Mouse (Mus musculus) gastrocnemius, postnatal 10 days (tissue): ENCODE data around the gene Meltf. TPM values are rescaled to one million over a fixed set of nuclear protein-coding genes. Genes with fewer than 3 reads are reported as not detected.
"Not testable (repeated sequence)": the region's sequence is repeated elsewhere in the genome, so short reads cannot be mapped to it uniquely, and the experiment has no call there.

ENCODE experiments used
- DNase-seq: peaks from one replicate; pipeline ENCODE4 v3.0.0; 2021; ENCODE audit warnings: mixed read lengths
- total RNA-seq, 2 experiments: library from RNA; stranded (reverse); gene quantifications; 2 replicates each; pipeline ENCODE4 v1.2.3; 2021

The Meltf gene
- total RNA-seq, 2 experiments from 2014 or later: 0.05 TPM; not detected in 1

DNA sequence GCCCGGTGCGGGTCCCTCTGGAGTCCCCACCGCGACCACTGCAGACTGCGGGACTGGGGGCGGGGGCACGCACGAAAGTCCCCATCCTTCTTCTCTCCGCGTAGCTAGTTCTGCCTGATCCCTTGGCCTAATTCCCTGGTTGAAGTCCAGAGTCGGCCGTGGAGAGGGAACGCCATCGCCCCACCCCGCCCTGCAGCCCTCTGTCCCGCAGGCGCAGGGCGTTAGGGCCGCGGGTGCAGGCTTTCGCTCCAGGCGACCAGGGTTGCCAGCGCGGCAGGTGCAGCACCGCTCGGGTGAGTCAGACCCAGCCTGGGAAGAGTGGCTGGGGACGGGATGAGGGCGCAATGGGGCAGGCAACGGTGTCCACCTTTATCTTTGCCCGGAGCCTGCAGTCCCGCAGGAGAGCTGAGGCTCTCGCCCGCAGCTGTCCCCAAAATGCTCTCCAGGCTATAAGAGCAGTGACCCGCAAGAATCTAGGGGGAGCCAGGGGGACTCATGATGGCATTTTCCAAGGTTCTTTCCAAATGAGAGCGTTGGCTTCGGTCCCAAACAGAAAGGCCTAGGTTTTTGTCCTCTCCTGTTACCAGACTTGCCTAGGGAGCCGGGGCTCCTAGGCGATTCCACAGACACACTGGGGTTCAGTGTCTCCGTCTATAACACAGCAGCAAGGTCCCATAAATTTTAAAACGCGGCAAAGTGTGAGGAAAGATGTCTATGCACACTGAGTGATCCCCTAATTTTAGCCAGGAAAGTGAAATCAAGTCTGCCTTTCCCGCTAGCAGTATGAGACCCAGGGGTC is 55.3 kb downstream of the Meltf start, which contains the start of gene Pigz:
Pigz (plus strand) TSS at position 101 of the 799 bp plus-strand sequence.
- peak; percentile 73 for DNase-seq

- DNase-seq: no peak
Measured at GRCm38 (mm10) chr16:31934550-31935010, 56.0 kb downstream of the Meltf start.

DNA sequence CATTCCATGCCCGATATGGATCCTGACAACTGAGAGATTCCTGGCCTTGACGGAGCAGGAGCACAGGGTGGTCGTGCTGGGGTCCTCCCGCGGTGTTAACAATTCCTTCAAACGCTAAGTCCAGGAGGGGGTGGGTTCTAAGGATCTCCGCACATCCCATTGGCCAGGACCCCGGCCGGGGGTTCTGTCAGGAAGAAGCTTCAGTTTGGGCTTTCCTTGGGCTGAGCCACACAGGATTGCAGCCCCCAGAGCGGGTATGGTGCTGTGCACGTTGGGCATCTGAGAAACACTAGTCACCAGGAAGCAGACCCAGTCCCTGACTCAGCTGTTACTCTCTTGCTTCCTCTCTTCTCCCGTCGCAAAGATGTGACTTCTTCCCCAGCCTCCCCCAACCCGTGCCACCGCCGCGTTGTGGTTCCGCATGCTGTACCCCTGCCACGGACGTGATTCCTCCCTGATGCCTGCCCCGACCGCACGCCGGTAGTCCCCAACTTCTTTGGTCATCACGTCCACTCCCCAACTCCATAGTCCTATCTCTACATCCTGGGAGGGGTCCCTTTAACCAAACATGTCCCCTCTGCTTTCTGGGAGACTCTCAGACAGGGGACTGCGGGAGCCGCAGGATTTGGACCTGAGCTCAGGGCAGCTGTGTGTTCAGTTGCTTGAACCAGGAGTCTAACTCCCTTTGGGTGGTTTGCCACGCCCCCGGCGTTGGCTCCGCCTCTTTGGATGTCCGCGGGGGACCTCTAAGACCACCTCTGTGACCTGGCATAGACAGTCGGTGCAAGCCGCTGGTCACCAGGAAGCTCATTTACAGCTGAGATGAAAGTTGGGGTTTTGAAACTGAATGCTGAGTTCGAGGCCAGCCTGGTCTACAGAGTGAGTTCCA is 56.7 kb downstream of the Meltf start:
- no peak for DNase-seq

GRCm38 (mm10) chr16:31936568-31936967 is 58.0 kb downstream of the Meltf start:
- DNase-seq: no peak

DNA sequence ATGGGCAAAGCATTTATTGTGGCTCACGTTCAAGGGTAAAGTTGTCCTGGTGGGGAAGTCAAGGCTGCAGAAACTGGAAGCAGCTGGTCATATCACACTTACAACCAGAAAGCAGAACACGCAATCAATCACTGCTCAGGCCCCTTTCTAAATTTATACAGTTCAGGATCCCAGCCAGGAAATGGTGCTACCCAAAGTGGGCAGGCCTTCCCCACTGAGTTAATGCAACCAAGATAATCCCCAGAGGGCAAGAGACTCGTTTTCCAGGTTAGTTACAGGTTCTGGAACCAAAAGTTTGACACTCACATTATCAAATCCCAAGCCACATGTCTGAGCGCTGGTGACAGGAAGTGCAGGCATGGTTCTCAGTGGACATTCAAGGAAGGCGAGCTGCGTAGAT is 60.2 kb downstream of the Meltf start:
- DNase-seq: no peak

GRCm38 (mm10) chr16:31940586-31940985 is 62.0 kb downstream of the Meltf start:
- no peak for DNase-seq

GRCm38 (mm10) chr16:31943980-31944379 is 65.4 kb downstream of the Meltf start:
- peak; percentile 83 for DNase-seq

DNA sequence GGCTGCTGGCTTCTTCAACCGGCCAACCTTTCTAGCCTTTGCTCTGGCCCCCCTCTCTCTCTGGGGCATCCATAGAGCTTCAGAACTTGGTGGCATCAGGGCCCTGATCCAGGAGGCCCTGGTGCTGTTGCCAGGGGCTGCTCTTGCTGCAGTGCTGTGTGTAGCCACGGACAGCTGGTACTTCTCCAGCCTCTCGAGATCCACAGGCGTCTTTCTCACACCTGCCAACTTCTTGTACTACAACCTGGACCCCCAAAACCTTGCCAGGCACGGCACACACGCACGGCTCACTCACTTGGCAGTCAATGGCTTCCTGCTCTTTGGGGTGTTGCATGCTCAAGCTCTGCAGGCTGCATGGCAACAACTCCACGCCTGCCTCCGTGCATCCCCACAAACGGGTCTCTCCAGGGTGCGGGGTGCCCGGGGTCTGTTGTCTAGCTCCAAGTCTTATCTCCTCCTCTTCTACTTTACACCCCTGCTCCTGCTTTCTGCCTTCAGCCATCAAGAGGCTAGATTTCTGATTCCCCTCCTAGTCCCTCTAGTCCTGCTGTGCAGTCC is 66.2 kb downstream of the Meltf start:
- no peak for DNase-seq

DNA sequence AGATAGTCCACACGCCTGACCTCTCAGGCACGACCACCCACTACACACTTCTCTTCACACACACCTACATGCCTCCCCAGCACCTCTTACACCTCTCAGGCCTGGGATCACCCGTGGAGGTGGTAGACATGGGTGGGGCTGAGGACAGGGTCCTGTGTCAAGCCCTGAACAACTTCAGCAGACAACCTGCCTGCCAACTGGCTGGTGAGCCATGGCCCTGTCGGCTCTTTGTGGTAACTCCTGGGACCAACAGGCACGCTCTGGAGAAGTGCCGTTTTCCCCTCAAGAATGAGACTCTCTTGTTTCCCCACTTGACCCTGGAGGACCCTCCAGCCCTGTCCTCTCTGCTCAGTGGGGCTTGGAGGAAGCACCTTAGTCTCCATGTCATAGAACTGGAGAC is 66.8 kb downstream of the Meltf start:
- DNase-seq: no peak

GRCm38 (mm10) chr16:31945986-31946385 is 67.4 kb downstream of the Meltf start:
- not testable (repeated sequence) for DNase-seq

GRCm38 (mm10) chr16:31947333-31947732 is 68.7 kb downstream of the Meltf start:
- DNase-seq: no peak

DNA sequence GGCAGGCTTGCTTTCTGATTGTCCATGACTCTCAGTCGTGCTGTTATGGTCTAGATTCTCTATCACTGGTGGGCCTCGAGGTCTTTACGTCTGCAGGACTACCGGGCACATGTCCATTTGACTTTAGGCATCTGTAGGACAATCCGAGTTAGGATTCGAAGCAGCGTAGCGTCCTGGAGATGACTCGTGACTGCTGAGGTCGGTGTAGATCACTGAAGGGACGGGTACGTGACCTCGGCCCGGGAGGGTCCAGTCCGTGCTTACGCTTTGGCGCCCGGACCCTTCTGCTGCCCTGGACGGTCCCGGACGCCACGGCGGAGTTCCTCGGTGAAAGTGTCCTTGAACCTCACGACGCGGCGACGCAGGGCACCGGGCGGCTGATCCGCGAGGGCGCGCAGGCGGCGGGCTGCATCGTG is 69.3 kb downstream of the Meltf start:
- no peak for DNase-seq

DNA sequence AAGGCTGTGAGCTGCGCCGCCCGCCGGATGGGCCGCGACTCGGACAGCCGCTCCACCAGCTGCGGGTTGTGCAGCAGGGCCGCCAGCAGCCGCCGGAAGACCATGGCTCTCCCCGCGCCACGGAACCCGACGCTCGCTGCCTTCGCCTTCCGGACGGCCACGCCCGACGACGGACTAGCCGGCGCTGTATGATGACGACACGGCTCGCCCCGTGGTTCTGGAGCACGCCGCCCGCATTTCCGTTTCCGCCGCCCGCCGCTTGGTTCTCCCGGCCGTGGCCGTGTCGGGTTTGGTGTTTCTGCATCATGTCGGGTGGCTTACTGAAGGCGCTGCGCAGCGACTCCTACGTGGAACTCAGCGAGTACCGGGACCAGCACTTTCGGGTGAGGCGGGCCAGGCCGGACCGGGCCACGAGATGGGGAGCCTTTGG is 69.8 kb downstream of the Meltf start, which contains the start of the genes 0610012G03Rik and Ncbp2:
0610012G03Rik (minus strand) TSS at position 150 of the 430 bp plus-strand sequence.
Ncbp2 (plus strand) TSS at position 169 of the 430 bp plus-strand sequence.
- peak; percentile 98 for DNase-seq

Other genes with a start within 250 kb of the Meltf start
- 10 to 100 TPM; 33.1 to 39.4 TPM for gene Dlg1, start 215.4 kb upstream of the Meltf start, total RNA-seq
- 1 to 10 TPM; 5.9 to 7.5 TPM for gene Pigz, start 55.0 kb downstream of the Meltf start, total RNA-seq
- gene 0610012G03Rik, start 69.7 kb downstream of the Meltf start, total RNA-seq: 10 to 100 TPM; 41.2 to 47.7 TPM
- gene Ncbp2, start 69.7 kb downstream of the Meltf start, total RNA-seq: 10 to 100 TPM; 18.7 to 23.6 TPM
- gene Senp5, start 124.5 kb downstream of the Meltf start, total RNA-seq: 10 to 100 TPM; 13.8 to 17.0 TPM
- 10 to 100 TPM; 22.7 to 26.7 TPM for gene Pak2, start 200.5 kb downstream of the Meltf start, total RNA-seq
- gene Pigx, start 220.9 kb downstream of the Meltf start, total RNA-seq: 10 to 100 TPM; 15.9 to 16.1 TPM
- gene Cep19, start 221.0 kb downstream of the Meltf start, total RNA-seq: 1 to 10 TPM; 6.3 to 7.3 TPM